Mouse (Mus musculus): ENCODE results near the gene Gm5737.

DNA sequence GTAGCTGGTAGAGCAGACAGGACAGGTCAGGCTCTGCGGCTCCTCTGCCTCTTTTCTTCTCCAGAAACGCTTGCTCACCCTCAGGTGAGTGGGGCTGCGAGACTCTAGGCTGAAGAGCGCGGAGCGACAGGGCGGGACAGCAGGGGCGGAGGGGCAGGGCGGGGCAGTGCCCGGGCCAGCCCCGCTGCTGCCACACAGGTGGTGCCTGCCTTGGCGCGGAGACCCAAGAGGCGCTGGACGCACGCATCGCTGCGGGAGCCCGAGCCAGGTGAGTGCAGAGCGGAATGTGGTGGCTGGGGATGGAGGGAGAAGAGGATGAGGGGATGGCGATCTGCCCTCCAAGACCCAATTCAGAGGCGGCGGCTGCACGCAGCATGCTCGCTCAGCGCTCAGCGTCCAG is 2.5 kb upstream of the Gm5737 start:
- TF ChIP-seq POLR2A (IDR thresholded peaks at IDR 0.05; ENCODE audit: borderline replicate concordance, extremely low read depth, low read depth, low read length) (no peak), CTCF (IDR thresholded peaks at IDR 0.05; ENCODE audit: insufficient read depth, low read length) (no peak)

All from lung, adult 2 months (tissue).